Mouse (Mus musculus) layer of hippocampus, adult 2 months (tissue): ENCODE measurements at regions not wholly inside any gene's neighbourhood (a gene's known extent, or its start where the extent isn't known, plus 50 kb on each side); places are given as distances from the start of the nearest gene placed in this dataset.

Experiments
- DNase-seq, 2 experiments: peaks; one replicate each; pipeline ENCODE4 v3.0.0; 2022; ENCODE audit warnings: low spot score in 2 of 2
- H3K27ac ChIP-seq: fragments of 200-600 bp; 2 replicates; pipeline ENCODE4 v1.8.1; 2022
- H3K4me3 ChIP-seq: fragments of 200-600 bp; 2 replicates; pipeline ENCODE4 v1.8.1; 2022; ENCODE audit warnings: mild to moderate bottlenecking
- CTCF ChIP-seq: fragments of 200-600 bp; conservative IDR thresholded peaks from 2 replicates; pipeline ENCODE4 v1.8.1; 2022; ENCODE audit warnings: antibody characterized with exemption, mild to moderate bottlenecking, moderate library complexity

GRCm38 (mm10) chr13:115727986-115728385 is 581.5 kb downstream of the Isl1 start:
- no peak for DNase-seq
- no peak for TF ChIP-seq CTCF
- no peak overlapping the region for H3K27ac ChIP-seq
- no peak overlapping the region for H3K4me3 ChIP-seq

- no peak for DNase-seq
- Histone ChIP-seq H3K4me3 (no peak overlapping the region), H3K27ac (no peak overlapping the region)
- peak; percentile 59 for TF ChIP-seq CTCF
Observed at GRCm38 (mm10) chr13:115725356-115725952, 584.0 kb downstream of the Isl1 start.

GRCm38 (mm10) chr13:115719276-115719675 is 590.2 kb downstream of the Isl1 start:
- no peak for TF ChIP-seq CTCF
- Histone ChIP-seq H3K4me3 (no peak overlapping the region), H3K27ac (no peak overlapping the region)
- DNase-seq = no peak

GRCm38 (mm10) chr13:115718859-115719258 is 590.6 kb downstream of the Isl1 start:
- TF ChIP-seq CTCF = no peak
- no peak overlapping the region for H3K27ac ChIP-seq
- H3K4me3 ChIP-seq = no peak overlapping the region
- no peak for DNase-seq

- H3K27ac ChIP-seq = no peak overlapping the region
- H3K4me3 ChIP-seq = no peak overlapping the region
- TF ChIP-seq CTCF = no peak
- DNase-seq = no peak
Observed at GRCm38 (mm10) chr13:115696197-115696596, 594.4 kb upstream of the Itga1 start.

- no peak for TF ChIP-seq CTCF
- no peak overlapping the region for H3K27ac ChIP-seq
- H3K4me3 ChIP-seq = no peak overlapping the region
- peak in 1 of 2 experiments; percentile 1 for DNase-seq
Observed at GRCm38 (mm10) chr13:115687426-115687825, 585.7 kb upstream of the Itga1 start.

DNA sequence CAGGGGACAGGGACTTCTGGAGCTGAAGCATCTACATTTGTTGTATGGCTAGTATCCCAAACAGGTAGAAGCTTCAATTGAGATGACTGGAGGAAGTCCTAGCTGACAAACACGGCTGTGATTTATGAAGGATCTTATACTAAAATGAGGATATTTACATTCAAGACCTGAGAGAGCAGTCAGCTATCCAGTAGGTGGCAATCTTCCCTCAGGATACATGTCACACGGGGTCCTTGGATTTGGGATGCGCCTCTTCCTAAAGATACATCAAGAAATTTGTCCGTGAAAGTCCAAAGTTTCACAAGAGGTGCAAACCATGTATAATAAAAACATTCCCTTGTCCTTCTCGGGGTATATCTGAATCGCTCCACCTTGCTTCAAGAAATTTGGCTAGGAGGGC is 577.8 kb upstream of the Itga1 start:
- peak; percentile 73 for TF ChIP-seq CTCF
- H3K4me3 ChIP-seq = no peak overlapping the region

DNA sequence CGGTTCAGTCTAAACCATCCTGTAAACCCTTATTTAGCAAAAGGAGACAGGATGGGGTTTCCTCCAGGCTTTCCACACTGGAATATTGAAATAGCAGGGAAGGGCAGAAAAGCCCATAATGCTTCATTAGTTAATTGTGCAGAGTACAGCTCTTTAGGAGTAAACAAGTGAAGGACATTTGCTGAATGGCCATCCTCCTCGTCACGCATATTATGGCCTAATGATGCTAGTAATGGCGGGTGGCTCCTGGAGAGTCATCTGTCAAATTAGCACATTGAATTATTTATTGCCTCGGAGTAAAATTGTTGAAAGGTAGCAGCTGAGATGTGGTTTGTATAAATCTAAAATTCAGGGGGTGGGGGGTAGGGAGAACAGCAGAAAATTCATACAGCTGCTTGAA is 575.1 kb upstream of the Itga1 start:
- TF ChIP-seq CTCF = no peak
- no peak for DNase-seq

More for the DNA sequence above, 577.8 kb upstream of the Itga1 start:
- H3K27ac ChIP-seq = no peak overlapping the region
- peak in 1 of 2 experiments; percentile 17 for DNase-seq

DNA sequence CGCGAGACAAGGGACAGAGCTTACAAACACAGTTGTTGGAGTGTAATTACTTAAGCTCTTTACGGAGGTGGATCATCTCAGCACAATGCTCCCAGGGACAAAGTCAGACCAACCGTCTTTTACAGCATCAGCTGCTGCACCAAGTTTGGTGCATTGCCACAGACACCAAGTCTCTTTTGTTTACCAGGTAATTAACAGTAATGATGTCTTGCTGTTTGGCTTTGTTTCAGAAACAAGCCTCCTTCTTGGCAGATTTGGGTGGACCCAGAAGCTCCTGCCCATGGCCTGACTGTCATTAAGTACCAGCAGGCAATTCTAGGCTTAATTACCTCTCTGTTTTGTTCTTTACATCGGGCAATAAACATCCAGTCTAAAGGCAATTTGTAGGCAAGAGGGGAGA is 572.0 kb upstream of the Itga1 start:
- TF ChIP-seq CTCF = no peak

More for the DNA sequence above, 575.1 kb upstream of the Itga1 start:
- Histone ChIP-seq H3K27ac (no peak overlapping the region), H3K4me3 (no peak overlapping the region)

GRCm38 (mm10) chr13:115671685-115672084 is 569.9 kb upstream of the Itga1 start:
- DNase-seq = no peak
- no peak overlapping the region for H3K27ac ChIP-seq
- H3K4me3 ChIP-seq = no peak overlapping the region
- TF ChIP-seq CTCF = no peak

More for the DNA sequence above, 572.0 kb upstream of the Itga1 start:
- DNase-seq = no peak
- Histone ChIP-seq H3K27ac (no peak overlapping the region), H3K4me3 (no peak overlapping the region)

DNA sequence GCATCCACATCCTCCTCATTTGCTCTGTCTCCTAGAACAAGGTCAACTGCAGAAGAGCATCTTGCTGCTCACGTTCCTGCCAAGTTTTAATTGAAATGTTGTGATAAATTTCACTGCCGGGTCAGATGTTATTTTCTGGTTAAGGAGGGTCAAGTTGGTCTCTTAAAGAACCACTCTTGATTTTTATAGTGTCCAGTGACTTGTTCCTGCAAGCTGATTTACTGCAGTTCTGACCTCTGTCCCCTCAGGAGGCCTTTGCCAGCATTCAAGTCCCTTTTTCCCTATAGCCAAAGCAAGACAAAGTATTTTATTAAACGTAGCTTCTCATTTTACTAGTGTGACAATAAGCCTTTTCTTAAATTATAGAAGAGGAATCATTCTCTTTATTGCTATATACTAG is 567.8 kb upstream of the Itga1 start:
- Histone ChIP-seq H3K4me3 (no peak overlapping the region), H3K27ac (no peak overlapping the region)
- no peak for TF ChIP-seq CTCF
- DNase-seq = no peak

DNA sequence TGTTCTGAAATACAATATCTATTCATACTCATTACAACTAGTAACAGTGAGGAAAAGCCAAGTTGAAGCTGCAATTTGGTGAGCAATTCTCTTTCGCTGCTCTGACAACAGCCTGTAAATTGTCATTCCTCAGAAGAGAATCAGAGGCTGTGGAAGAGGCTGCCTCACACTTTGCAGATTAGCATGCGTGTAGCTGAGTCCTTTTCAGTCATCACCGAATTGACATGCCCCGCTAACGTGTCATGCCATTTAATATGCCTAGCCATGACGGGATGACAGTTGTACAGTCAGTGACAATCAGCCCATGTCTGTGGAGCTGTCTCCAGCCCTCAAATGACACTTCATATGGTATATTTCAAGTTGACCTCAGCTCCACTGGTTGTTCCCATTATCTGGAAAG is 553.4 kb upstream of the Itga1 start:
- Histone ChIP-seq H3K27ac (no peak overlapping the region), H3K4me3 (no peak overlapping the region)
- no peak for TF ChIP-seq CTCF
- DNase-seq = no peak

DNA sequence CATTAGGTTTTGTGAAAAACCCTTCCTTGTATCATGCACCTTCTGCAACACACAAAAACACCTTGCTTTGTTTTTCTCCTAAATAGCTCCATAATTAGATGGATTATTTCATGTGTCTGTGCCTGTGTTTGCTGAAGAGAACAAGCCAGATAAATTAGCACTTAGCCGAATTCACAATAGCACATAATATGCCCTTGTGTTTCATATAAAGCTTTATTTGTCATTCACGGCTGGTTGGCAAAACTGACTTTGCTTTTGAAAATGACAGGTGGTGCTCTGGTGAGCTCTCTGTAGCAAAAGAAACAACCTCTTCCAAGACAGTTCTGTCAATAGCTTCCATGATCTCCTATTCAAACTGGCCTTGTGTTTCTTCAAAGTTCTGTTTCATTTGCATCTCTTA is 551.2 kb upstream of the Itga1 start:
- no peak for DNase-seq
- no peak overlapping the region for H3K4me3 ChIP-seq
- H3K27ac ChIP-seq = no peak overlapping the region
- TF ChIP-seq CTCF = no peak

- TF ChIP-seq CTCF = no peak
- H3K27ac ChIP-seq = no peak overlapping the region
- no peak overlapping the region for H3K4me3 ChIP-seq
- DNase-seq = no peak
Observed at GRCm38 (mm10) chr13:115652352-115652751, 550.6 kb upstream of the Itga1 start.
